Mouse (Mus musculus): ENCODE measurements around the gene Umad1. TPM values are rescaled to one million over a fixed set of nuclear protein-coding genes. Genes with fewer than 3 reads are reported as not detected.

Umad1 gene
- polyA plus RNA-seq, 1 experiment: 14.2 TPM

DNA sequence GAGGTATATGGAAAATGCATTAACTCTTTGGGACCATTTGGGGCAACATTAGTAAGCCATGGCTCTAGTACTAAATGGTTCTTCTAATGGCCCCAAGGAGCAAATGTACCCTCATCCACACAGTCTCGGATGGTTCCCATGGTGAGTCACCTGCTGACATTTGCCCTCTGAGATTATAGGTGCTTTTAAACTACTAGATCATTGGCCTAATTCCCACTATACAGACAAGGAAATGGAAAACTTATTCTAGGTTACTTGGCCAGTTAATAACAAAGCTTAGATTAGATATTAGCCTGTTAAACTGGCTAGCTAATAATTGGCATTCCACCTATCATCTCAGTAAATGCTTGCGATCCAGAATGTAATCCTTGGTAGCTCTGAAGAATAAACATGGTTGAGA lies 203.4 kb downstream of the Umad1 start:
- Histone ChIP-seq H3K27me3 (replicated peaks) (no peaks in the 10 kb centered on the region), H3K9me3 (no peaks in the 10 kb centered on the region), H3K4me1 (0 out of 2 replicates have a peak, but pooled peaks cover 3% of the 10 kb centered on the region), H3K36me3 (replicated peaks; ENCODE audit: low read length) (no peaks in the 10 kb centered on the region), H3K4me3 (replicated peaks) (no peak overlapping the region)
- no peak for TF ChIP-seq GATA1 (IDR thresholded peaks at IDR 0.05; ENCODE audit: borderline replicate concordance, low read length)
- no peak for TF ChIP-seq FLI1 (IDR thresholded peaks at IDR 0.05; ENCODE audit: low read length)

DNA sequence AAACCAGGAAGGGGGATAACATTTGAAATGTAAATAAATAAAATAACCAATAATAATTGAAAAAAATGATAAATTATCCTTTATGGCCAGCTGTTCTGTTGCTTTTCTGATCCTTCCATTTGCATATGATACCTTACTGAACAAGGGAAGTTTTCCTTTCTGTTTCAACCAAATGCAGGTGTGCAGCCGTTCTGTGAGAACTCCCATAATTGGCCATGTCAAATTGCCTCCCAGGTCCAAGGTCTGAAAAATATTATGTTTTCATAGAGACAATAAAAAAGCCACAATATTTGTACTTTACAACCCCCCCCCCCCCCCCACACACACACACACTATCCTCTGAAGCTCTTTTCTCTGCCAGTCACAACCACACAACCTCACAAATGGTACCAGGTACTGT lies 206.3 kb downstream of the Umad1 start:
- H3K4me1 ChIP-seq: no peaks in the 10 kb centered on the region
- no peaks in the 10 kb centered on the region for H3K9me3 ChIP-seq
- no peaks in the 10 kb centered on the region for H3K36me3 ChIP-seq (replicated peaks; ENCODE audit: low read length)
- H3K4me3 ChIP-seq (replicated peaks): no peak overlapping the region
- TF ChIP-seq FLI1 (IDR thresholded peaks at IDR 0.05; ENCODE audit: low read length) (no peak), GATA1 (IDR thresholded peaks at IDR 0.05; ENCODE audit: borderline replicate concordance, low read length) (no peak)
- H3K27me3 ChIP-seq (replicated peaks): no peaks in the 10 kb centered on the region

DNA sequence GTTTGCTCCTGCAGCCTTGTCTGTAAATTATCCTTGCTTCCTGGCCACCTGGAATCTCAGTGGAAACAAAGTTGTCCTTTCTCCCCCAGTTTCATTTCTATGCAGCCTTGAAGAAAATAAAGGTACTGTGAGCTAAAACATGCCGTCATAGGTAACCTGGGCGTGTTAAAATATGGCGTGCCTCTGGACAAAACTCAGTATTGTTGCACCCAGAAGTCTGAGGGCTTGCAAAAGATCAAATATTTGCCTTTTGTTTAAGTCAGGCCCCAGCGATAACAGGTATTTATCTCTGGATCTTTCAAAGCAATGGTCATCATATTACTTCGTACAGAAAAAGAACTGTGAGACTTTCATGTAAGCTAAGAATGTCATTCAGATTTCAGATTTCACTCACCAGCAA lies 206.9 kb downstream of the Umad1 start:
- TF ChIP-seq FLI1 (IDR thresholded peaks at IDR 0.05; ENCODE audit: low read length): no peak
- no peak for TF ChIP-seq GATA1 (IDR thresholded peaks at IDR 0.05; ENCODE audit: borderline replicate concordance, low read length)
- Histone ChIP-seq H3K9me3 (no peaks in the 10 kb centered on the region), H3K27me3 (replicated peaks) (no peaks in the 10 kb centered on the region), H3K36me3 (replicated peaks; ENCODE audit: low read length) (no peaks in the 10 kb centered on the region), H3K4me1 (no peaks in the 10 kb centered on the region), H3K4me3 (replicated peaks) (no peak overlapping the region)

- H3K9me3 ChIP-seq: no peaks in the 10 kb centered on the region
- no peaks in the 10 kb centered on the region for H3K4me1 ChIP-seq
- no peak overlapping the region for H3K4me3 ChIP-seq (replicated peaks)
- no peak for TF ChIP-seq GATA1 (IDR thresholded peaks at IDR 0.05; ENCODE audit: borderline replicate concordance, low read length)
- no peak for TF ChIP-seq FLI1 (IDR thresholded peaks at IDR 0.05; ENCODE audit: low read length)
- no peaks in the 10 kb centered on the region for H3K36me3 ChIP-seq (replicated peaks; ENCODE audit: low read length)
- H3K27me3 ChIP-seq (replicated peaks): peaks cover 2% of the 10 kb centered on the region
Observed at GRCm38 (mm10) chr6:8467667-8468337, 208.7 kb downstream of the Umad1 start.

GRCm38 (mm10) chr6:8469918-8470317 lies 210.8 kb downstream of the Umad1 start:
- Histone ChIP-seq H3K9me3 (no peaks in the 10 kb centered on the region), H3K27me3 (replicated peaks) (peaks cover 2% of the 10 kb centered on the region), H3K4me3 (replicated peaks) (no peak overlapping the region), H3K4me1 (no peaks in the 10 kb centered on the region), H3K36me3 (replicated peaks; ENCODE audit: low read length) (no peaks in the 10 kb centered on the region)
- TF ChIP-seq GATA1 (IDR thresholded peaks at IDR 0.05; ENCODE audit: borderline replicate concordance, low read length) (no peak), FLI1 (IDR thresholded peaks at IDR 0.05; ENCODE audit: low read length) (no peak)

DNA sequence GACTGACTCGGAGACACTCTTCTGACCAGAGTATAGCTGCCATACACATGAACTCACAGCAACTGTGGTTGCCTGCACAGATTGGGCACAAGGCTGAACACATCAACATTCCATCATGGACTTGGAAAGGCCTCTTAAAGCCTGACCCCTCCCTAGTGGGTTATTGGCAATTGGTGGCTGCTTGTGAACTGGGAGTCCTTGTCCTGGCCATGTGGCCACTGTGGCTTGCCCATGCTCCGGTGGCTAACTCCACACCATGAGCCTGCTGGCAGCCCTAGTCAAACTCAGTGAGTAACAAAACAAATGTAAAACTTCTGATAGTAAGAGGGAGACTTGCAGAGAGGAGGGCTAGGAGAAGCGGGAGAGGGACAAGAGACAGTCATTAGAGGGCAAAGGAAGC lies 213.0 kb downstream of the Umad1 start:
- Histone ChIP-seq H3K9me3 (no peaks in the 10 kb centered on the region), H3K27me3 (replicated peaks) (peaks cover 2% of the 10 kb centered on the region), H3K36me3 (replicated peaks; ENCODE audit: low read length) (no peaks in the 10 kb centered on the region), H3K4me1 (no peaks in the 10 kb centered on the region), H3K4me3 (replicated peaks) (no peak overlapping the region)
- no peak for TF ChIP-seq FLI1 (IDR thresholded peaks at IDR 0.05; ENCODE audit: low read length)
- TF ChIP-seq GATA1 (IDR thresholded peaks at IDR 0.05; ENCODE audit: borderline replicate concordance, low read length): no peak

- Histone ChIP-seq H3K4me3 (replicated peaks) (no peak overlapping the region), H3K9me3 (no peaks in the 10 kb centered on the region), H3K27me3 (replicated peaks) (peaks cover 2% of the 10 kb centered on the region), H3K4me1 (no peaks in the 10 kb centered on the region), H3K36me3 (replicated peaks; ENCODE audit: low read length) (no peaks in the 10 kb centered on the region)
- TF ChIP-seq GATA1 (IDR thresholded peaks at IDR 0.05; ENCODE audit: borderline replicate concordance, low read length) (no peak), FLI1 (IDR thresholded peaks at IDR 0.05; ENCODE audit: low read length) (no peak)
Observed at GRCm38 (mm10) chr6:8472915-8473314, 213.8 kb downstream of the Umad1 start.

GRCm38 (mm10) chr6:8473498-8473897 lies 214.4 kb downstream of the Umad1 start:
- Histone ChIP-seq H3K4me1 (no peaks in the 10 kb centered on the region), H3K9me3 (no peaks in the 10 kb centered on the region), H3K36me3 (replicated peaks; ENCODE audit: low read length) (no peaks in the 10 kb centered on the region), H3K4me3 (replicated peaks) (no peak overlapping the region), H3K27me3 (replicated peaks) (peaks cover 2% of the 10 kb centered on the region)
- no peak for TF ChIP-seq FLI1 (IDR thresholded peaks at IDR 0.05; ENCODE audit: low read length)
- no peak for TF ChIP-seq GATA1 (IDR thresholded peaks at IDR 0.05; ENCODE audit: borderline replicate concordance, low read length)

DNA sequence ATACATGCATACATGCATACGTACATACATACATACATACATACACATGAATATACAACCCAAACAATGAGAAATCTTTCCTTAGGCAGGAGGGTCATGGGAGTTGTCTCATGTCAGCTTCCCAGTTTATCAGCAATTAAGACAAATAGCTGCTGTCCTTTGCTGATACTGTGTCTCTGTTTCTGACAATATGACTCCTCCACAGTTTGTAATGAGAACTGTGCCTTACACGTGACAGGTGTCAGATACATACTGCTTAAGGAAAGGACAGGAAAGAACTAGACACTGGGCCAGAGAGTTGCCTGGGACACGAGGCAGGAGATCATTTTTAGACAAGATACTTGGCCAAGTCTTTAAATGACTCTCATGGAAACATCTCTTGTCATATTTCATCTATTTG lies 215.2 kb downstream of the Umad1 start:
- no peak for TF ChIP-seq GATA1 (IDR thresholded peaks at IDR 0.05; ENCODE audit: borderline replicate concordance, low read length)
- TF ChIP-seq FLI1 (IDR thresholded peaks at IDR 0.05; ENCODE audit: low read length): no peak
- Histone ChIP-seq H3K9me3 (no peaks in the 10 kb centered on the region), H3K4me1 (no peaks in the 10 kb centered on the region), H3K4me3 (replicated peaks) (no peak overlapping the region), H3K27me3 (replicated peaks) (peaks cover 2% of the 10 kb centered on the region), H3K36me3 (replicated peaks; ENCODE audit: low read length) (no peaks in the 10 kb centered on the region)

GRCm38 (mm10) chr6:8474820-8475219 lies 215.7 kb downstream of the Umad1 start:
- Histone ChIP-seq H3K4me3 (replicated peaks) (no peak overlapping the region), H3K36me3 (replicated peaks; ENCODE audit: low read length) (no peaks in the 10 kb centered on the region), H3K9me3 (no peaks in the 10 kb centered on the region), H3K27me3 (replicated peaks) (peaks cover 2% of the 10 kb centered on the region), H3K4me1 (no peaks in the 10 kb centered on the region)
- TF ChIP-seq GATA1 (IDR thresholded peaks at IDR 0.05; ENCODE audit: borderline replicate concordance, low read length): no peak
- no peak for TF ChIP-seq FLI1 (IDR thresholded peaks at IDR 0.05; ENCODE audit: low read length)
